Mouse (Mus musculus) stomach, postnatal 0 days (tissue): ENCODE data around the gene Usp44. TPM values are rescaled to one million over a fixed set of nuclear protein-coding genes. Genes with fewer than 3 reads are reported as not detected.

Experiments
- ATAC-seq: fragments of 200-750 bp; cut with Nextera tagmentation; 2 replicates; pipeline ENCODE4 v1.8.0; 2017; ENCODE audit not compliant: low FRiP score, low TSS enrichment
- DNase-seq: peaks from one replicate; pipeline ENCODE4 v3.0.0-alpha.2; 2016; ENCODE audit warnings: low spot score
- H3K27ac ChIP-seq: fragments of 300-500 bp; sonication (generic); replicated peaks from 2 replicates; pipeline ENCODE4 v1.5.1; 2014; ENCODE audit warnings: mild to moderate bottlenecking, control low read depth
- H3K27me3 ChIP-seq: fragments of 300-500 bp; sonication (generic); 2 replicates; pipeline ENCODE4 v1.6.1; 2014; ENCODE audit warnings: low read length; ENCODE audit not compliant: control insufficient read depth, insufficient read depth
- H3K36me3 ChIP-seq: fragments of 300-500 bp; sonication (generic); 2 replicates; pipeline ENCODE4 v1.6.1; 2014; ENCODE audit warnings: low read length, mixed read lengths; ENCODE audit not compliant: control insufficient read depth, insufficient read depth
- H3K4me1 ChIP-seq: fragments of 300-500 bp; sonication (generic); replicated peaks from 2 replicates; pipeline ENCODE4 v1.6.1; 2014; ENCODE audit warnings: antibody characterized with exemption; ENCODE audit not compliant: control insufficient read depth, insufficient read depth
- H3K4me2 ChIP-seq: fragments of 300-500 bp; sonication (generic); replicated peaks from 2 replicates; pipeline ENCODE4 v1.6.1; 2014; ENCODE audit warnings: low read depth, mild to moderate bottlenecking, control low read depth, moderate library complexity
- H3K4me3 ChIP-seq: fragments of 300-500 bp; sonication (generic); 2 replicates; pipeline ENCODE4 v1.5.1; 2014; ENCODE audit warnings: low read depth, low read length, control low read depth
- H3K9ac ChIP-seq: fragments of 300-500 bp; sonication (generic); 2 replicates; pipeline ENCODE4 v1.6.1; 2014; ENCODE audit warnings: mild to moderate bottlenecking, low read length, control low read depth, mixed read lengths
- H3K9me3 ChIP-seq: fragments of 300-500 bp; sonication (generic); 2 replicates; pipeline ENCODE4 v1.6.1; 2016; ENCODE audit warnings: low read length; ENCODE audit not compliant: control insufficient read depth
- CTCF ChIP-seq: IDR thresholded peaks from 2 replicates; pipeline ENCODE4 v1.5.1; 2016; ENCODE audit warnings: antibody characterized with exemption, low read depth, mild to moderate bottlenecking, moderate library complexity
- EP300 ChIP-seq: optimal IDR thresholded peaks from 2 replicates; pipeline ENCODE3; 2016; ENCODE audit warnings: antibody characterized with exemption
- WGBS: fragments of 180-500 bp; shearing (Covaris S2); extraction: QIAGEN DNeasy Blood & Tissue Kit; methylation state at CpG from one replicate; pipeline ENCODE4 v1.1.7; 2014; 5-methylcytosine and 5-hydroxymethylcytosine counted together
- polyA plus RNA-seq: library from polyadenylated mRNA; unstranded; fragments of >200 nt; fragmentation: Nextera tagmentation; extraction: Ambion mirVana; gene quantifications from 2 replicates; pipeline ENCODE4 v1.2.1, GENCODE M21; 2015

Usp44 gene
- polyA plus RNA-seq, 1 experiment from 2014 or later: not detected

DNA sequence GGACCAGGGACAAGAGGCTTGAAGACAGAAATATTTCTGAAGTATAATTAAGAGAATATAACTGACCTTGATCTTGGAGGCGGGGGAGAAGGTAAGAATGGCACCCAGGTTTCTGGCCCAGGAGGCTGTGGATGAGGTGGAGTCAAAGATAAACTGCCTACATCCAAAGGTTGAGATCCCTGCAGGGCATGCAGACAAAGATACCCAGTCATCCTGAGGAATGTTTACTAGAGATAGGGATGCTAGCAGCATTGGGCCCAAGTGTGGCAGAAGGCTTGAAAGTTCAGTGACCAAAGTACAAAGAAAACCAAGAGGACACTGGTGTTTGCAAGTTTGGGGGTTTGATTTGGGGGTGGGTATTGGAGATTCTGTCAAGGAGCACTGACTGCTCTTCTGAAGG lies 59.7 kb downstream of the Usp44 start:
- H3K4me1 ChIP-seq: no peaks in the 10 kb centered on the region
- H3K9me3 ChIP-seq: no peaks in the 10 kb centered on the region
- H3K36me3 ChIP-seq: no peaks in the 10 kb centered on the region
- ATAC-seq (no peak), DNase-seq (no peak)
- H3K27me3 ChIP-seq: no peaks in the 10 kb centered on the region
- H3K9ac ChIP-seq: no peak overlapping the region
- no peak overlapping the region for H3K4me3 ChIP-seq
- TF ChIP-seq EP300 (no peak), CTCF (no peak)
- H3K4me2 ChIP-seq: no peak overlapping the region
- 90% methylated on average over 1 of the region's 1 CpGs for WGBS
- no peak overlapping the region for H3K27ac ChIP-seq

GRCm38 (mm10) chr10:93892551-93892950 lies 61.2 kb downstream of the Usp44 start:
- 92% methylated on average over 4 of the region's 4 CpGs for WGBS

DNA sequence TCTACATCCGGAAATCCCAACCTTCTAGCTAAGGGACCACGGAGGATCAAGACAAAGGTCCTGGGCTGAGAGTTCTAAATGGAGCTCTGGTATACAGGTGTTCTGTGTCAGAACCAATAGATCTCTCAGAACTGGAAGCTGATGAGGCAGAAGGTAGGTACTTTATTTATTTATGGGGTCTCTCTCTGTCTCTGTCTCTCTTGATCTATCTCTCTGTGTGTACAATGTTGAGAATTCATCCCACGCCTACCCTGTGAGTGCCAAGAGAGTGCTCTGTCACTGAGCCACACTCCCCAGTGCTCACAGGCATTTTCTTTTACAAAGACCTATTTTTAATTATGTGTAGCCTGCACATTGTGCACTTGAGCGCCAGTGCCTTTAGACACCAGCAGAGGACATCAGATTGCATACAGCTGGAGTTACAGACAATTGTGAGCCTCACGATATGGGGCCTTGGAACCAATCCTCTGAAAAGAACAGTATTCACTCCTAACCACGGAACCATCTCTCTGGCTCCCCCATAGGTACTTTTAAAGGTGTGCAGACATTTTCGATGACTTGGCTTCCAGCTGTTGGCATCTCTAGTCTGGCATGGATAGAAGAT lies 65.8 kb downstream of the Usp44 start, which contains the start of gene Metap2:
TSS of gene Metap2 (minus strand) at position 51 of the 604 bp plus-strand sequence.
- no peaks in the 10 kb centered on the region for H3K36me3 ChIP-seq
- no peaks in the 10 kb centered on the region for H3K9me3 ChIP-seq
- ATAC-seq (no peak), DNase-seq (no peak)
- no peaks in the 10 kb centered on the region for H3K27me3 ChIP-seq
- no peak within 1 kb of the TSS for H3K4me2 ChIP-seq
- 63% methylated on average over 7 of the region's 7 CpGs for WGBS
- no peaks in the 10 kb centered on the region for H3K4me1 ChIP-seq
- no peak within 1 kb of the TSS for H3K4me3 ChIP-seq
- no peak within 1 kb of the TSS for H3K9ac ChIP-seq
- no peak within 1 kb of the TSS for H3K27ac ChIP-seq
- TF ChIP-seq EP300 (no peak), CTCF (peak; percentile 19; the same call in 1 of the 2 replicates)

More at GRCm38 (mm10) chr10:93892551-93892950, 61.2 kb downstream of the Usp44 start:
- no peak overlapping the region for H3K9ac ChIP-seq
- TF ChIP-seq CTCF: no peak
- no peak for TF ChIP-seq EP300
- no peak overlapping the region for H3K27ac ChIP-seq
- no peak overlapping the region for H3K4me3 ChIP-seq
- H3K27me3 ChIP-seq: no peaks in the 10 kb centered on the region
- H3K4me2 ChIP-seq: no peak overlapping the region
- H3K36me3 ChIP-seq: no peaks in the 10 kb centered on the region
- H3K4me1 ChIP-seq: no peaks in the 10 kb centered on the region
- no peaks in the 10 kb centered on the region for H3K9me3 ChIP-seq
- ATAC-seq (no peak), DNase-seq (no peak)

DNA sequence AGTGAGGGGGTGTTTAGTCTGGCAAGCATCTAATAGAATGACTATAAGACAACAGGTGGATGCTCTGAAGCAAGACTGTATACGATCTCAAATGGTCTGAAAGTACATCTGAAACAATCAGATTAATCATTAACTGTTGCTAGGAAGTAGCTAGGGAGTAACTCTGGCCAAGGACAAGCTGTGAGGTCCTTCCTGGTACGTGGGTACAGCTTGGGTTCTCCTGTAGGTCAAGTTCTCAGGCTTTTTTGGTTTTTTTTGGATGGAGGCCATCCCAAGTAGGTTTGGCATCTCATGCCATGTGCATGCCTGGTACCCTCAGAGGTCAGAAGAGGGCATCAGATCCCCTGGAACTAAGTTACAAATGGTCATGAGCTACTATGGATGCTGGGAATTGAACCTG lies 67.9 kb downstream of the Usp44 start:
- Histone ChIP-seq H3K4me1 (no peaks in the 10 kb centered on the region), H3K27me3 (no peaks in the 10 kb centered on the region), H3K9me3 (no peaks in the 10 kb centered on the region), H3K4me2 (no peak overlapping the region), H3K4me3 (no peak overlapping the region), H3K36me3 (no peaks in the 10 kb centered on the region), H3K9ac (no peak overlapping the region), H3K27ac (no peak overlapping the region)
- no peak for TF ChIP-seq EP300
- no peak for TF ChIP-seq CTCF
- ATAC-seq (no peak), DNase-seq (no peak)
- 35% methylated on average over 2 of the region's 2 CpGs for WGBS

DNA sequence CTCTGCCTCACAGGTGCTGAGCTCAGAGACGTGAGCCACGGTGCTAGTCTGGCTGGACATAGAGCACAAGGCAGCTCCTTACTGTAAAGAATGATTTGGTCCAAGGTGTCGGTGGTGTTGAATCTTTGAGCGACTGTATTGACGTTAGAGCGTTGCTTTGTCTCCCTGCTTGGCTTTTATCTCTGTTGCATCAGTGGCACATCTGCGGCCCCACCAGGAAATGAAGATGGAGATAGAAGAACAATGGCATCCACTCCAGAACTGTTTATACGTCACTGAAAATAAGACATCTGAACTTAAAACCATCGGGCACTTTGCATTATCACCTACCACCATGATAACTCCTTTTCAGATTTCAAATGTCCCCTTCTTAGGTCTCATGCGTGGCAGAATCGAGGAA lies 68.6 kb downstream of the Usp44 start:
- WGBS: 77% methylated on average over 11 of the region's 11 CpGs
- H3K36me3 ChIP-seq: no peaks in the 10 kb centered on the region
- ATAC-seq (no peak), DNase-seq (no peak)
- H3K9me3 ChIP-seq: no peaks in the 10 kb centered on the region
- H3K9ac ChIP-seq: no peak overlapping the region
- no peak overlapping the region for H3K27ac ChIP-seq
- H3K4me1 ChIP-seq: no peaks in the 10 kb centered on the region
- H3K4me2 ChIP-seq: no peak overlapping the region
- no peak for TF ChIP-seq CTCF
- no peak for TF ChIP-seq EP300
- H3K27me3 ChIP-seq: no peaks in the 10 kb centered on the region
- no peak overlapping the region for H3K4me3 ChIP-seq

GRCm38 (mm10) chr10:93907376-93907775 lies 76.0 kb downstream of the Usp44 start:
- Histone ChIP-seq H3K4me1 (no peaks in the 10 kb centered on the region), H3K9me3 (no peaks in the 10 kb centered on the region), H3K36me3 (no peaks in the 10 kb centered on the region), H3K9ac (no peak overlapping the region), H3K27me3 (no peaks in the 10 kb centered on the region), H3K4me2 (no peak overlapping the region), H3K27ac (no peak overlapping the region), H3K4me3 (no peak overlapping the region)
- ATAC-seq (no peak), DNase-seq (no peak)
- 62% methylated on average over 10 of the region's 10 CpGs for WGBS
- no peak for TF ChIP-seq CTCF
- TF ChIP-seq EP300: no peak

Other genes with a start within 250 kb of the Usp44 start
- 67.4 and 74.5 TPM in 2 replicates for gene Snrpf, start 241.8 kb upstream of the Usp44 start, polyA plus RNA-seq
- 0.76 and 0.81 TPM in 2 replicates for gene Ntn4, start 190.9 kb upstream of the Usp44 start, polyA plus RNA-seq
- 112 and 126 TPM in 2 replicates for gene Metap2, start 65.5 kb downstream of the Usp44 start, polyA plus RNA-seq
- gene Vezt, start 204.3 kb downstream of the Usp44 start, polyA plus RNA-seq: 13.2 and 14.5 TPM in 2 replicates
- 1.7 and 2.2 TPM in 2 replicates for gene Fgd6, start 204.4 kb downstream of the Usp44 start, polyA plus RNA-seq